Mouse (Mus musculus): ENCODE measurements around the gene Hjurp.

Gene Hjurp

DNA sequence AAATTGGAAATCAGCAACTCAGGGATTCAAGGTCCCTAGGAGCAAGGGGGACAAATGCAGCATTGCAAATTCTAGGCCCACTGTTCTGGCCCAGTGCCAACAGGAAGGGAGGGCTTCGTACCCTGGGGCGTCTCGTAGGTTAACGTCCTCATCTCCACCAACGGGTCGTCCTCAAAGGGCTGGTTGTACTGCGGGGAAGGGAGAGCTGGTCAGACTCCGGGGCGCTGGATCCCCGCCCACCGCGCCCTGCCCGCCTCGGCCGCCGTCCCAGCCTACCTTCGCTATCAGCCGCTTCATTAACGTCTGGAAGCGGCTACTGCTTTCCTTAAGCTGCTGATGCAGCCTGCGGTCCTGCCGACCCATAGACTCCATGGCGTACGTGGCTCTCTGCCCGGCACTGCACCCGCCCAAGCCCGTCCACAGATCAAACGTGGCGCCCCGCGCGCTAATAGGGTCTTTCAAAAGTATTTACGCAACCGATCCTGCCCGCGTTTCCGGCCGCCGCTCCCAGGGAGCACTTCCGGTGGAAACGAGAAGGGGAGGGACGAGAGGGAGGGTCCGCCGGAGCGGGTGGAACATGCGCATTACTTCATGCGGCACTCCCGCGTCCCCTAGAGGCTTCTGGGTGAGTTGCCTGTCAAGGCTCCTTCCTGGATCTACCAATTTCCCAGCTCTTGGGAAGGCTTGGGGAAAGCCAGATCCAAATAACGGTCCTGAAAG, at the start of gene Hjurp, which contains the start of gene Trpm8:
Gene Hjurp, minus strand, starts transcription at position 536 of the 720 bp plus-strand sequence.
Gene Trpm8, plus strand, starts transcription at position 564 of the 720 bp plus-strand sequence.
- DNase-seq (ENCODE audit: low read depth, low spot score): peak; percentile 100

DNA sequence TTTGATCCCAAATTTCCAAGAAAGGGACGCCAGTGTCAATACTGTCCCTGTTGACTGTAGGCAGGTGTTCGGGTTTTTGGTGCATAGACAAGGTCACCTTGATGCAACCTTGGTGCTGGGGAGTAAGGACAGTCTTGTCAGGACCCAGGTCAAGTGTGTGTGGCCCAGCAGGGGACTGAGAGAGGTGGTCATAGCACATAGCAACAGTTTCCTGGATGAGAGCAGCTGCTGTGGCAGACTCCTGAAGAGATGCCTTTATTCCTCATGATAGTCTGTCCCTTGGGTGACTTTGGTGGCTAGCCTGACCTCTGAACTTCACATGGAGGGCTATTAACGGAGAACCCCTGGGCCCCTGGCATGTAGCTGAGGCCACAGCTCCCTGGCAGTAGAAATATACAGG, 45.7 kb upstream of the Hjurp start:
- no peak for DNase-seq (ENCODE audit: low read depth, low spot score)

DNA sequence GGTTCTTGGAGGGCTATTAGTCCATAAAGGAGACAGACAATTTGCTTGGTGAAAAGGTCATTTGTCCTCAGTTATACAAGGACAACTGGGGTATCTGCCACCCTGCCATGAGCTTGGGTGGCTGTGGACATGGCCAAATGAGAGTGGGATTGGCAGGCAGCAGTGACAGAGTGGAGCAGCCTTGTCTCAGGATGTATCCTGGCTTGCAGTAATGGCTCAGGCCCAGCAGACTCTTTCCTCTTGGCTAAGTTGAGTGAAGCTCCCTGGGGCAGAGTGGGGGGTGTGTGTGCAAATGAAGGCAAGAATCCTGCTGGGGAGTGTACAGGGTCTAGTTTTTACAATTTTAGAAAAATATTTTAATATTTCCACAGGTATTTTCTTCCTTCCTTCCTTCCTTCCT, 44.7 kb upstream of the Hjurp start:
- DNase-seq (ENCODE audit: low read depth, low spot score): no peak

DNA sequence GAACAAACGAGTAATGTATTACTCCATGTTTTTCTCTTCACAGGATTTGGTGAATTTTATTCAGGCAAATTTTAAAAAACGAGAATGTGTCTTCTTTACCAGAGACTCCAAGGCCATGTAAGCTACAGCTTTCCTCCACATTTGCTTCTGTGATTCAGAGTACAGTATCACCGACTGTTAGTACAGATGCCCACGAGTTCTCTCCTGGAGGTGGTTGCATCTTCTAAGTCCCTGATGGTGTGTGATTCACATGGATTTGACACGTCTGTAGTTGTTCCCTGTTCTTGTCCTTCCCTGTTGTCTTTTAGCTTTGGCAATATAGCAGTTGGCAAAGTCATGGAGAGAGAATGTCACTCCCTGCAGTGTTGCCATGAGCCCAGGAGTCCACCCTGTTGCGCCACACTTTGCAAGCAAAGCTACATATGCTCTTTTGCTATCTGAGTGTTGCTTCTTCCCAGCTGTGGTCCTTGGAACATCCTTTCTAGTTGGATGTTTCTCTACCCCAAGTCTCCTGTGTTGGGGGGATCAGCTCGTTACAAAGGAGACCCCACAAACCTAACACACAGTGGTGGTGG, 43.5 kb upstream of the Hjurp start:
- no peak for DNase-seq (ENCODE audit: low read depth, low spot score)

DNA sequence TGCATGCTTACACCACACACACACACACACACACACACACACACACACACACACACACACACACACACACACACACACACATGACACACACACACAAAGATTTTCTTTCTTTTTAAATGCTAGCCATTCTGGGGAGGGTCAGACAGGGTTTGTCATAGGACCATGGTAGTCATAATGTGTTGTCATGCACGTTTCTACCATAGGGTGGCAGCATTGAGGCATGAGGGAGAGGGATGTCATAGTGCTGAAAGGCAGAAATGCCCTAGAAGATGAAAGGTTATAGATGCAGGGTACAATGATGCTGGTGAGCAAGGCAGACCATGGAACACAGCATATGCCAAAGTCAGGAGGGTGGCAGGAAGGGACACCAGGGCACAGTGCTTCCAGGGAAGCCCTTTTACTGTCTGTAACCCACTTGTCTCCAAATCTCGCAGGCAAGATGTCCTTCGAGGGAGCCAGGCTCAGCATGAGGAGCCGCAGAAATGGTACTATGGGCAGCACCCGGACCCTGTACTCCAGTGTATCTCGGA, 41.2 kb upstream of the Hjurp start:
- peak; percentile 58 for DNase-seq (ENCODE audit: low read depth, low spot score)

DNA sequence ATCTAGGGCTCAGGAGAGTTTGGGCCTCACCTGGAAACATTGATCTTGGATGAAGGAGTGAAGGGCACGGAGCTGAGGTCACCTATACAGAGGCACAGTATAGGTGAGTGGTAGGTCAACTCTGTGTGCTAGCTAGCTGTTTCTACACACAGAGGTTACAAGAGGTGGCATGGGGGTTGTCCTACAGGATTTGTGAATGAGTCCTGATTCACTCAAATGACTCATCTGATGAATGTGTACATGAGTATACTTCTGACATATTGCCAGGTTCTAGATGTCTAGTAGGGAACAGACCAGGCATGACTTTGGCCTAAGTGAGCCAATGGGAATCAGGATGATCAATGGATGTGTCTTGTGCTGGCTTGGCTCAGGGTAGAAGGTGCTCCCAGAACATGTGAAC, 39.8 kb upstream of the Hjurp start:
- no peak for DNase-seq (ENCODE audit: low read depth, low spot score)

DNA sequence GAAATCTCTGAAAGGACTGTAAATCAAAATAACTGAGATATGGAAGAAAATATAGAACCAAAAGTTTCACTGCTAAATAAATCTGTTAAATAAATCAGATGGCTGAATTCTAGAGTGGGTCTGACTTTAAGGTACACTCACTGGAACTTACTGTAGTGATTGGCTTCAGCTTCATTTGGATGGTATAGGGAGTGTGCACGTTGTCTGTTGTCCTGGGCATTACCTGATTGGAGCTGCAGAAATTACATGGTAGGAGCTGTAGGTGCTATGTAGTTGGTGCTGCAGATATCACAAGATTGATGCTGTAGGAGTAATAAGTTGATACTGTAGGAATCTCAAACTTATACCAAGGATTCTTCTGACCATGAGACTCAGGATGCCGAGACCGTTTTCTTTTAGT, 32.9 kb upstream of the Hjurp start:
- peak; percentile 16 for DNase-seq (ENCODE audit: low read depth, low spot score)

DNA sequence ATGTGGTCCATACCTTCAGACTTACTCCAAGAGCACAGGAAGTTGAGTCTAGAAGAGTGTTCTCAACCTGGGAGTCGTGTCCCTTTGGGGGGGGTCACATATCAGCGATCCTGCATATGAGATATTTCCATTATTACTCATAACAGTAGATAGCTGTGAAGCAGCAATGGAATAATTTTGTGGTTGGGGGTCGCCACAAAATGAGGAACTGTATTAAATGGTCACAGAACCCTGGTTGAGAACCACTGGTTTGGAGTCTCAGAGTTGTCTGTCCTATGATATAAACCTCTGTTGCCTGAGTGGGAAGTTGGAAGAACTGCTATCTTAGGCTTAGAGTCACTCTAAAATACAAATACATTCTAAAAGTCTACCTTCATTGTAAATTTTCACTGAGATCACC, 32.5 kb upstream of the Hjurp start:
- DNase-seq (ENCODE audit: low read depth, low spot score): no peak

DNA sequence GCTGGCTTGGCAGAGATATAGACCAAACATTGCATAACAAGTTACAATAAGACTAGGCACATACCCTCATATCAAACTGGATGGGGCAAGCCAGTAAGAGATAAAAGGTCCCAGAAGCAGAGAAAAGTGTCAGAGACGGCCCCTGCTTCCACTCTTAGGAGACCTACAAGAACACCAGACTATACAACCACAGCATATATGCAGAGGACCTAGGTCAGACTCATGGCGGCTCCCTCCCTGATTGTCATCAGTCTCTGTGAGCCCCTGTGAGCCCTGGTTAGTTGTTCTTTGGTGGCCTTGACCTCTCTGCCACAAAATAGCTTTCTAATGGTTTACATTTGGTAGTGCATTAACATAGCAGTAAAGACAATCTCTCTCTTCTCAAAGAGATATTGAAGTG, 31.6 kb upstream of the Hjurp start:
- peak; percentile 6 for DNase-seq (ENCODE audit: low read depth, low spot score)

DNA sequence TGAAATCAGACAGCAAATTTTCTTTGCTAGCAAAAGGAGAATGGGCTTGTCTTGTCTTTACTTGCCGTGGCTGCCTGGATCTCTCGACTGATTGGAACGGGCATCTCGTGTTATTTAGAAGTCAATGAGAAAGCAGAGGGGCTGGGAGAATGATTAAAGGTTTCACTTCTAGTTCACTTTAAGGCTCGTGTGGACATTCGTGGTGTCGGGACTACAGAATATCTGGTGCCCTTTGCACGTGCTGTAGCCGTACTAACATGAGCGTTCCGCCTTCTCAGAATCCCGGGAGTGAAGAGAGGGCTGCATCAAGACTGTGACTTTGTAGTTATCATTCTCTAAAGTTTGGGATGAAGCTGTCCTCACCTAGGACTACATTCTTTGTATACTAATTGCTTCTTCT, 29.7 kb upstream of the Hjurp start:
- peak; percentile 15 for DNase-seq (ENCODE audit: low read depth, low spot score)

DNA sequence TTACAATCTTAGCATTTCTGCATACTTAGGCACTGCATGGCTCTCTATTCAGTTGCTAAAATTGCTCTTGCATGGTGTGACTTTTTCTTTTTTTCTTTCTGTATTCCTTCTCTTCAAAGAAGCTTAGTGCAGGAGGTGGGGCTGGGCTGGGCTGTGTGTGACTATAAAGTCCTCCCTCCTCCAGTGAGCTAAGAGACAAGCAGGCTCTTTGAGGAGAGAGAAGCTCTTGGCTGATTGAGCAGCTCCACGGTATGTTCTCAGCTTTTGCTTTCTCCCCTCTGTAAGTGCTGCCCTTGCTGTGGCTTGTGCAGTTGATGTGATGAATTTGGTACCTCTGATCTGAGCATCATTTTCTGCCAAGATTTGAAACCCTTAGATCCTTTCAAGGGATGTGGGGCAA, 29.1 kb upstream of the Hjurp start:
- peak; percentile 9 for DNase-seq (ENCODE audit: low read depth, low spot score)

DNA sequence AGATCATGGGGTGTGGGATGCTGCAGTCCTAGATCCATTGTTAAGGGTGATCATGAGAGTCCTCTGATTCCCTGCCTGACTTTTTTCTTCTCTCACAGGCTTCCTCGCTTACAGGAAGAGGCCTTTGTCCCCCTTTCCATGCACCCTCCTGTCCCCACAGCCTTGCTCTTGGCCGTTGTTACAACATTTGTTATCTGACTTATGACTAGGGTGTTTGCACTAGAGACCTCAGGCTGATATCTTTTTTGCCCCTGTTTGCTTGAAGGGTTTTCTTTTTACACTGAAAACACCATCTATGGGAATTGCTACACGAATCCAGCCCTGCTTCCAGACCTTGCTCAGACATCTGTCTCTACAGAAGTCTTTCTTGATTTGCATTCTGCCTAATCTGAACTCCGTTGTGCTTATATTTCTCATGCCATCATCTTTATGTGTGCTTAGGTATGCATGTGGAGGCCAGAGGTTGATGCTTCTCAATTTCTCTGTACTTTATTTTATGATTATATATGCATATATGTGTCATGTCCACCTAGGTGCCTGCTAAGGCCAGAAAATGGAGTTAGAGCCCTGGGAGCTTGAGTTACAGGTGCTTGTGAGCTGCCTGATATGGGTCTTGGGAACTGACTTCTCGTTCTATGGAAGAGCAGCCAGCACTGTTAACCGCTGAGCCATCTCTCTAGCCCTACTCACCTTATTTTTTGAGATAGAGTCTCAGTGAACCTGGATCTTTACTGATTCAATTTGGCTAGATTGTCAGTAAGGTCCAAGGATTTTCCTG, 27.8 kb upstream of the Hjurp start:
- peak; percentile 7 for DNase-seq (ENCODE audit: low read depth, low spot score)

DNA sequence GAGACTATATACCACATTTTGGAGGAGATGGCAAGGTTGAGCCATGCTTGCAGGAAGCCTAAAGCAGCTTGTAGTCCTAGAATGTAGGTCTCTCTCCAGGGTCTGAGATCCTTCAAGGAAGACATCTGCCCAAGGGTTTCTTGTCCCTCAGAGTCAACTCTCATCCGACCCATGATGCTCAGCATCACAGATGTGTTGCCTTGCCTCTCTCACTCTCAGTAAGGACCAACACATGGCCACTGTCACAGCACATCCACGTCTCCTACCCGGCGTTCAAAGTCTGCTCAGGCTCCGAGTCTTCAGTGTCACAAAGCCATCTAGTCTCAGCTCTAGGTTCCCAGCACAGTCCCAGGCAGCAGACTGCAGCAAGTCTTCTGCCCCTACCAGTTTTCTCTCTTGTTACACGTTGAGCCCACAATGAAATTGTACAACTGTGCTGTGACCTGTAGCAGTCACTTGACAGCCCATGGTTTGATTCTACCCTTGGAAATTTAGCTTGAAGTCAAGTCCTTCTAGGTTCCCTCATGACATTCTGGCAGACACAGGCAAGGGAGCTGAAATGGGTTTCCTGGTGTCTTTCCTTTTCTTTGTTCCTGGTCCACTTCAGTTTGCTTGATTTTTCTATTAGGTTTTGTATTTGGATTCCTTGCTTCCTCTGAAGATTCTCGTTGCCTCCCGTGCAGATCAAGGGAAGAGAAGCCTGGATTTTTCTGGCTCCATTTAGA, 27.0 kb upstream of the Hjurp start:
- peak; percentile 8 for DNase-seq (ENCODE audit: low read depth, low spot score)

DNA sequence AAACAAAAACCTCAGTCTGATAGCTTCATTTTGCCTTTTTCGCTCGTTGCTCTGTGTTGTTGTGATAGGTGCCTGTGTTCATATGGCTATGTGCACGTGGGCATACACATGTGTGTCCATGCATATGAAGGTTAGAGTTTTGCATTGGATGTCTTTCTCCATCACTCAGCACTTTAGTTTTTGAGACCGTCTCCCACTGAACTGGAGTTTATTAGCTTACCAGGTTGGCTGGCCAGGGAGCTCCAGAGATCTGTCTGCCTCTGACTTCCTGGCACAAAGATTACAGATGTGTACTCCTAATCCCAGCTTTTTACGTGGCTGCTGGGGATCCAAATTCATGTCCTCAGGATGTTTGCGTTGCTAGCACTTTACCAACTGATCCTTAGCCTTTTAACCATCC, 26.3 kb upstream of the Hjurp start:
- DNase-seq (ENCODE audit: low read depth, low spot score): peak; percentile 7

DNA sequence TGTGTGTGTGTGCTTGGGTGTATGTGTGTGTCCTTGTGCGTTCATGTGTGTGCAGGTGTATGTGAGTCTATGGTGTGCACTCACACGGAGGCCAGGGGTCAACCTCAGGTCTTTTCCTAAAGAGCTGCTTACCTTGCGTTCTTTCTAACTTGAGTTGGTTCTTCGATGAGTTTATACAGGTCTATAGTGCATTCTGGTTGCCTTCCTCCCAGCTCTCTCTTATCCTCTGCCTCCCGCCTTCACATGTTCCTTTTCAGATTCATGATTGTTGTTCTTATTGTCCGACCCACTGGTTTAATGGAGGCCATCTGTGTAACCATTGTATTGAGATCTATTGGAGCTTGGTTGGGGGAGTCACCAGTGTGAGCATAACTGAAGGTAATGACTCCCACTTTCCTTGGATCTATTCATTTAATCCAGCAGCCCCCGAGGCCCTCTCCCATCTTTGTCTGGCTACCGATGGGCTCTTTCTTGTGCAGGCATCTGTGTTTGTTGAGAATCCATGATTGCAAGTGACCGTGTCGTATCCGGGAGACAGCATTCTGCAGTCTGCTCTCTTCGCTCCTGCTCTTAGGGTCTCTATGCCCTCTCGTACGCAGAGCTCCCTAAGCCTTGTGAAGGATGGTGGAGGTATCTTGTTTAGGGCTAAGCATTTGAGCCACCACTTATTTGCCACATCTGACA, 24.8 kb upstream of the Hjurp start:
- DNase-seq (ENCODE audit: low read depth, low spot score): no peak

DNA sequence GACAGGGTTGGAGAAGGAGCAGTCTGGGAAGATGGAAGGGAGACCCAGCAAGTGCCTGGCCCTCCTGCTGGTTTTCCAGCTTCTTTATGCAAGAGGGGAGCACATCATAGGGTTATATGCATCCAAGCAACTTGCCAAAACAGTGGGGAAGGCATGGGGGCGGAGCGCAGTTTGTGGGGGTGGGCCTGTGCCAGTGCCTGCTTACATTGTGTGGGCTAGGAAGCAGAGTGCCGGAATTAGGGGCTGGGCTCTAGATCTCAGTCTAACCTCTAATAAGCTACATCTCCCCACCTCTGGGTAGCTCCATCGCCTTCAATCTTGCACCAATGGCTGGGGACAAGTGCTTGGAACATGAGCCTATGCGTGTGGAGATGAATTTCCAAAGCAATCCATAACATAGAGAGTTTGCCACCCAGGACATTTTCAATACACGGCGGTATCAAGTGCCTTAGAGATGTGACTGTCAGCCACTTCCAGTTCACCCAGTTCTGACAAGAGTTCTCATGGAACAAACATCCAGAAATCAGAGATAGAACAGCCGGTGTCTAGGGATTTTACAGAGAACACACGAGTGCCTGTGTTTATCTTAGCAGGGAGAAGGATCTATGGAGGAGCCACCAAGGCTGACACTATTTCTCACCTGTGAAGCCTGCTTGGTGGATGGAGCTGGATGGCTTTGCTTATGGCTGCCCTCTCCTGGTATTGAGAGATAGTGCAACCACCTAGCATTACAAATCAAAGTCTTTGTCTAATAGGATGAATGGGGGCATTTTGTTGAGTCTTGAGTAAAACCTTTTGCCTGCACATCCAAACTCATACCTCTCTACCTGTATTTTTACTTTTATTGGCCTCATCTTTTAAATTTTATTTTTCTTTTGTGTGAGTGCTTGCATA, 23.9 kb upstream of the Hjurp start:
- DNase-seq (ENCODE audit: low read depth, low spot score): peak; percentile 57

DNA sequence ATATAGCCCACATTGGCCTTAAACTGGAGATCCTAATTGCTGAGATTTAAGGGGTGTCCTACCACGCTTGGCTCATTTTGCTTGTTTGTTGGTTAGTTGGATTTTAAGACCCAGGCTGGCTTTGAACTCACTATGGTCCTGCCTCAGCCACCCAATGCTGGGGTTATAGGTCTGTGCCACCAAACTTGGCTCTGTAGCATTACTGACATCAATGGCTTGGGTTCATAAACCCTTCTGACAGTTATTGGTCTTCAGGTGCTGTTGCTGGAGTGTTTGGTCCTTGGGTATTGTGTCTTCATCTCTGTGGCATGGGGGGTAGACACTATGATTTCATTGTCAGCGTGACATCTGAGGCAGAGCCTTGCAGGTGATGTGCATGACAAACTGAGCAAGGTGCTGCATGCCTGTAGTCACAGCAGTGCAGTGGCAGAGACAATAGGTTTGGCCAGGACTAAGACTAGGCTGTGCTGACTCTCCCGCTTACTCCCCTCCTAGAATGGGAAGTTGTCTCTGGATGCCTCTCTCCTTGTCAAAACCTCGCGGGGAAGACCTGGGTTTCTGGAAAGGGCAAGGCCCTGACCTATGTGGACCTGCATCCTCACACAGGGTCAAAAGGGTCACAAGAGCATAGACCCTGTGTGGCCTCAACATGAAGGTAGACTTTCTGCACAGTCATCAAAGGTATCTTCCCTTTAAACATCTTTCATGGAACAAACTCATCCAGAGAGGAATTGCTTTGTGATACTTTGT, 23.0 kb upstream of the Hjurp start:
- DNase-seq (ENCODE audit: low read depth, low spot score): peak; percentile 13

DNA sequence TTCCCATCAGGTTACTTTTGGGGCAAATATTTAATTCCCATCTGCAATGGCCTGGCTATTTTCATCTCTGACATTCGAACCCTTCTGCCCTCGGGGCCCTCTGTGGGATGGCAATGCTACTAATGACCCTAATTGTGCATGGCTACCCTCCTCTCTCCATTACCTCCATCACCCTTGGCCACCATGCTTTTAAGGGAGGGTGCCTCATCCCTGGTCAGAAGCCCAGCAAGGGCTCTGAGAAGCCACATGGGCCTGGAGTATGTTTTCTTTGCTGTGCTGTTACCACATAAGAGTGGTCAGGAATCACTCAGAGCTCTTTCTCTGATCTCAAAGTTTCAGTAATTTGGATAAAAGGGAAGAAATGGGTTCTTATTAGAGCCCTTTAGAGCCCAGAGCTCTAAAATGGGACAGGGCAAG, 22.1 kb upstream of the Hjurp start:
- DNase-seq (ENCODE audit: low read depth, low spot score): no peak

Measured in A20 (cell line).